Mouse (Mus musculus): ENCODE results near the gene Hadh.

Gene Hadh

DNA sequence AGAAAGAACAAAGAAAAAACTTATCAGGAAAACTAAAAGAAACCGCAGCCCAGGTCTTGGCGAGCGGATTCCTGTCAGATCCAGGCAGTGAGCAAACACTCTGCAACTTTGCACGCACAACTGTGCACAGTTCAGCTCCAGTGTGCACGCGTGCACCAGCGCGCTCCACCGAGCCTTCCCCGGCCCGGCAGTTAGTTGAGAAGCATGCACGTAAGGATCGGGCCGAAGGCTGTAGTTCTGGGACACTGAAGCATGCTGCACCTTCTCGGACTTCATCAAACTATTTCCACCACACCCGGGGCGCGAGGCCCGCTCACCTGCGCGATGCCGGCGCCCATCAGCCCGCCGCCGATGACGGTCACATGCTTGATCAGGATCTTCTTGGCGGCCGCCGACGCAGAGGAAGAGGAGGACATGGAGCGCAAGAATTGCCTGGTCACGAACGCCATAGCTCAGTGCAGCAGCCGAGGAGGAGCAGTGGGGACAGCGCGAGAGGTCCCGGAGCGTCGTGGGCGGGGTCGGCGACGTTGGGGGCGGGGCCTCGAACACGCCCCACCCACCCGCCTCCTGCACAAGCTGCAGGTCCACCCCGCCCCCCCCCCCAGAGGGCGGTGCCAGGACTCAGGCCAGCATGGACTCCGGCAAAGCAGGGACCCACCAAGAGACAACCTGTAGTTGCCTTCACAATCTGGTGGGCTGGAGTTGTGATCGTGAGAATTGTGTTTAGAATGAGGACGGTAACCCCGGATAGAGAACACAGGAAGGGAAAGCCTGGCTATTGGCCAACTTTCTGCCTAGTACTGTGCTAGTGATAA lies at the start of gene Hadh:
Gene Hadh, minus strand, starts transcription at position 543 of the 815 bp plus-strand sequence.
- in situ Hi-C loops (cut with MboI; ENCODE audit: low pct_unique_long_range_greater_than_20kb in 1 of 2, low sequenced_read_pairs in 2 of 2, unreplicated experiment in 1 of 2), result no loop called here

DNA sequence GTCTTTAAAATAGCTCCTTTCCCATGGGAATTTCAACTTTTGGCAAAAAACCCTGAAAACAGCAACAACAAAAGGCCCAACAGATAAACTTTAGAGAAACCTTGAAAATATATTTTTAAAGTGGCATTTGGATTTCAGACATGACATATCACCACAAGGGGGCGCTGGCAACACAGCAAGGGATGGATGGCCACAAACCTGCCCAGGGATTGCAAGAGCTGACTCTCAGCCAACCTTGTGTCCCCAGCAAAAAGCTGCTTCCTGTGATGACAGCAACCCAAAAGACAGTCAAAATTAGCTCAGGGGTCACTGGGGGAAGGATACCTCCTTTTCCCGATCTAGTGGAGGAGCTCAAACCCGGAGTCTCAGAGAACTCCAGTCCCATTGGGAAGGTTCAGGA lies 48.3 kb upstream of the Hadh start:
- in situ Hi-C loops (cut with MboI; ENCODE audit: low pct_unique_long_range_greater_than_20kb in 1 of 2, low sequenced_read_pairs in 2 of 2, unreplicated experiment in 1 of 2), result no loop called here

DNA sequence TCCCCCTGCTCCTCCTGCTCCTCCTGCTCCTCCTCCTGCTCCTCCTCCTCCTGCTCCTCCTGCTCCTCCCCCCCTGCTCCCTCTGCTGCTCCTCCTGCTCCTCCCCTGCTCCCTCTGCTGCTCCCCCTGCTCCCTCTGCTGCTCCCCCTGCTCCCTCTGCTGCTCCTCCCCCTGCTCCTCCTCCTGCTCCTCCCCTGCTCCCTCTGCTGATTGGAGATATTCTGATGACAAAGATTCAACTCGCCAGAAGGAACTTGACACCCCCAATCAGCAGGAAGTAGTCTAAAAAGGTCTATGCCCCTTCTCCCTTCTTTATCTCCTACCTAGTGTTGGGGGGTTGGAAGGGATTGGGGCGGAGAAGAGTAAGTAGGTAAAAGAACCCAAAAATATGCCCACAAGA lies 46.3 kb upstream of the Hadh start:
- in situ Hi-C loops (cut with MboI; ENCODE audit: low pct_unique_long_range_greater_than_20kb in 1 of 2, low sequenced_read_pairs in 2 of 2, unreplicated experiment in 1 of 2), result no loop called here

DNA sequence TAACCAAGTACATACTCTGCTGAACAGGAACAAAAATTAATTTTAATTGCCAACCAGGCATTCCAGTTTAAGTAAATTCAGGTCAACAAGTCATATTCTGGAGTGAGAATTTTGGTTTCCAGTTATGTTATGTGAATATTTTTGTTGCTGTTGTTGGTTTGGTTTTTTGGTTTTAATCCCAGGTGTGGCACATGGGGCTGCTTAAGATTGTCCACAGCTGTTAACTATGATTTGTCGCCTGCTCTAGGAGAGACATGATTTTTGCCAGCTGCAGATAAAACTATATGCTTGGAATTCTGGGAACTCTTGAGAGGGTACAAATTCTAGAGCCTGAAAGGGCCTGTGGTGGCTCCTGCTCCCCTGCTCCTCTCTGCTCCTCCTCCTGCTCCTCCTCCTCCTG lies 45.2 kb upstream of the Hadh start:
- in situ Hi-C loops (cut with MboI; ENCODE audit: low pct_unique_long_range_greater_than_20kb in 1 of 2, low sequenced_read_pairs in 2 of 2, unreplicated experiment in 1 of 2), result no loop called here

DNA sequence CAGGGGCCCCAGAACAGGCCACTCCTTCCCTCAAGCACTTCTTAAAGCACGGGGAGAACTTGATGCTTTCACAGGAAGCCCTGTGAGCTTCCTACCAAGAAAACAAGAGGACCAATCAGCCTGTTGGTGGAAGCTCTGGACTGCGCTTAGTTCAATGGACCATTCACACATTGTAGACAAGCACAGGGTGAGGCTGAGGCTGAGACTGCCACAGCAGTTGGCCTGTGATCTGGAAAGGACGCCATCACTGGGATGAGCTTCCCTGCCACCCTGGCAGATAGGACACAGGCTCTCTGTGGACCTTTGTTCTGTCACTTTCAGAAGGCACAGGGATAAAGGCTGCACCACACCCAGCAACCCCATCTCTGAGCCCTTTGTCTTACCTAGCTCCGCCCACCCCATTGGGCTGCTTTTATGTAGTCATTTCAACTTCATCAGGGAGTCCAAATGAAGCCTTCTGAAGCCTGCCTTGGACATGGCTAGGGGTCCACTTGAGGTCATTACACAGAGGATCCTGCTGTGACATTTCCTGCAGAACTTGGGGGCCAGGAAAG lies 44.1 kb upstream of the Hadh start:
- in situ Hi-C loops (cut with MboI; ENCODE audit: low pct_unique_long_range_greater_than_20kb in 1 of 2, low sequenced_read_pairs in 2 of 2, unreplicated experiment in 1 of 2), result no loop called here

DNA sequence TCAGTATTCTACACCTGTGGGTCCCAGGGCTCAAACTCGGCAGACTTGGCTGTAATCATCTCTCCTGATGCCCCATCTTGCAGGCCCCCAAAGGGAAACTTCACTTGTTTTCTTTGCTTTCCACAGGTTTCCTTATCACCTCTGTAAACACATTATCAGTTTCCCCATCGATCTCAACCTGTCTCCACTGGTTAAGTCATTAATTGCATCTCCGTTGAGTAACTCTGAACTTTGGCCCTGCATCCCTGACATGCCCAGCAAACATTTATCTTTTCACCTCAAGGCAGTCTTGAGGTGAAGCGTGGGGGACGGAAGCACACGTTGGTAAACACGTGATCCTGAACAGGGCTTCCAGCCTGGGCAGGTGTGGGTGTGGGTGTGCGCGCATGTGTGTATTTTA lies 40.4 kb upstream of the Hadh start:
- in situ Hi-C loops (cut with MboI; ENCODE audit: low pct_unique_long_range_greater_than_20kb in 1 of 2, low sequenced_read_pairs in 2 of 2, unreplicated experiment in 1 of 2), result no loop called here

DNA sequence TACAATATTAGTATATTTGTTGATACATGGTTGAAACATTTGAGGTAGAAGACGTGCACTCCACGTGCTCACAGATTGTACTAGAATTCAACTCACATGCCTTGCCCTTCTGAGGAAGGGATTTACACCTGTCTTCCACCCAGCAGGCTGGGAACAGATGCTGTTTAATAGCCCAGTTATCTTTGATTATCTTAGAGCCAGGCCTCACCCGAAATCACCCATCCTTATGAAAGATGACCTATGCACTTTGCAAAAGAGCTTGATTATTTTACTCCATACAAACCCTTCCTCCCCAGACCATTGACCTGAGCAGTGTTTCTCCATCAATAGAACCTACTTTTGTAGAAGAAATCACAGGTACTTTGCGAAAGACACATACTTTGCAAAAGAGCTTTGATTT lies 38.7 kb upstream of the Hadh start:
- in situ Hi-C loops (cut with MboI; ENCODE audit: low pct_unique_long_range_greater_than_20kb in 1 of 2, low sequenced_read_pairs in 2 of 2, unreplicated experiment in 1 of 2), result no loop called here

DNA sequence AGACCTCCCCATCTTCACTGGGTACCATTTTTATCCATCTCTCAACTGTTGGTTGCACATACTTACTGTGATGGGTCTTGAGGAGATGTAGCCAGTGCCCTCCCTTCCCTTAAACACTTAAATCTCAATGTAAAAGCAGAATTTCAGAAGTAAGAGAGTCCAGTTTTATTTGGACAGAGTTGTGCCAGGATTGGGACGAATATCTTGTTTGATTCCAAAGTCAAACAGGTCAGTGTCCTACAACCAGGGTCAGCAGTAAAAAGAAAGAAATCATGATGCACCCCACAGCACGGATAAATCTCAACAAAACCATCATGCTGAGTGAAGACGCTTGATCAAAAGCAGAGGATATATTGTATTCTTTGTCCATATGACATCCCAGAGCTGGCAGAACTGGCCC lies 35.9 kb upstream of the Hadh start:
- in situ Hi-C loops (cut with MboI; ENCODE audit: low pct_unique_long_range_greater_than_20kb in 1 of 2, low sequenced_read_pairs in 2 of 2, unreplicated experiment in 1 of 2), result no loop called here

DNA sequence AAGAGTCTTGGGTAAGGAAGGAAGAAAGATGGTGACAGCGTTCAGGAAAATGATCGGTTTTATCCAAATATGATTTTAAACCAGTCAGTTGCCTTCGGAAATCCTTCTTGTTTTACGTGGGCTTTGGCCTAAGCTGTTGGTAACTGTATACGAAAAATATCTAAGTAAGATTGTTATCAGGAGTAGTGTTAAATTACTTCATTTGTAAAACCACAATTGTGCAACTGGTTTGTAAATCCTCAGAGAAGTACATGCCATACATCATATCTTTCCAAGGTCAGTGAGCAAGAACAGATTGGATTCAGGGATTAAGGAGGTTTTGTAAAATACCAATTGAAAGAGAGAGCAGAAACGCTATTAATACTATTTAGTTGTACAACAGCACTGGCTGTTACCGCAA lies 34.4 kb upstream of the Hadh start:
- in situ Hi-C loops (cut with MboI; ENCODE audit: low pct_unique_long_range_greater_than_20kb in 1 of 2, low sequenced_read_pairs in 2 of 2, unreplicated experiment in 1 of 2), result no loop called here

DNA sequence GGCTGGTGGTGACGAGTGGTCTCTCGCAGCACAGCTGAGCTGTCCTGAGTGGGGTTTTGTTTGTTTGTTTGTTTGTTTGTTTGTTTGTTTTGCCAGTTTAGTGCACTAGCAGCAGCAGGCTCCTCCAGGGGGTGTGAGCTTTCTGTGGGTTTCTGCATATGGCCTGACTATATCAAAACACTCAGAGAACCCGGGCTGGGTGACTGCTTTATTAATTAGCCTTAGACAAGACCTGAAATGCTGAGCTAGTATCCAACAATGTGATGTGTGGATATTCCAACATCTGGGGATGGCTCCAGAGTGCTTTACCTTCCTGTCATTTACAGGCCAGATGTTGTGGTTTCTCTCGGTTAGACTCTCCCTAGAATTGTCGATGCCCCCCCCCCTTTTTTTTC lies 31.4 kb upstream of the Hadh start:
- in situ Hi-C loops (cut with MboI; ENCODE audit: low pct_unique_long_range_greater_than_20kb in 1 of 2, low sequenced_read_pairs in 2 of 2, unreplicated experiment in 1 of 2), result no loop called here

DNA sequence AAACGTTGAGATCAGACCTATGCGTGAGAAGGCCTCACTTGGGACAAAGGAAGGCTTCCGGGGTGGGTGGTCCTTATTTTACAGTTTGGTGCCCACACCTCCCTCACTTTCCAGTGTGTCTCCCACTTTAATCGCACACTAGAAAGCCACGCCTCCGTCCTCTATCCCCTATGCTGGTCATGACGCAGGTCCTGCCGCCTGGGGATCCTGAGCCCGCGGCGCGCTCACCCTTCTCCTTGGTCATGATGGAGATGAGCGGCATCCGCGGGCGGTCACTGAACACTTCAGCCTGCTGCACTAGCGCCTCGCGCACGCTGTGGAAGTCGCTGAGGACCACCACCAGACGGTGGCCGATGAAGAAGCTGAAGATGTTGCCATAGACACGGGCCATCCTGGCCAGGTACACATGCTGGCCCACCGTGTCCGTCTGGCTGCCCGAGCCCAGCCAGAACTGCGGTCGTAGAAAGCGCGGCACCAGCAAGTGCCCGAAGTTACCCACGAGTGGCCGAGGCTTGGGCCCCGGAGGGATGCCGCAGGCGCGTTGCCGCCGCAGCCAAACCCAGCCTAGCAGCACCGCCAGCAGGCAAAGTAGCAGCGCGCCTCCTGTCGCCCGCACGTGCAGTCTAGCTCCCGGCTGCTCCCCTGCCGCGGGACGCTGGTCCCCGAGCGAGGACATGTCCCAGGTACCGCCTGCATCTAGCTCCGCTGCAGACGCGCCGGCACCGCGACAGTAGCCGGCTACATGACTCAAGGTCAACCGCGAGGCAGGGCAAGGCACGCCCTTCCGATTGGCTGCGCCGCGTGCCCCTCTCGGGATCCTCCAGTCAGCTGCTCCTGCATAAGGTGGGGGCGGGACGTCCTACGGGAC lies 30.8 kb upstream of the Hadh start, which contains the start of gene Cyp2u1:
Gene Cyp2u1, minus strand, starts transcription at position 776 of the 868 bp plus-strand sequence.
- in situ Hi-C loops (cut with MboI; ENCODE audit: low pct_unique_long_range_greater_than_20kb in 1 of 2, low sequenced_read_pairs in 2 of 2, unreplicated experiment in 1 of 2), result no loop called here

DNA sequence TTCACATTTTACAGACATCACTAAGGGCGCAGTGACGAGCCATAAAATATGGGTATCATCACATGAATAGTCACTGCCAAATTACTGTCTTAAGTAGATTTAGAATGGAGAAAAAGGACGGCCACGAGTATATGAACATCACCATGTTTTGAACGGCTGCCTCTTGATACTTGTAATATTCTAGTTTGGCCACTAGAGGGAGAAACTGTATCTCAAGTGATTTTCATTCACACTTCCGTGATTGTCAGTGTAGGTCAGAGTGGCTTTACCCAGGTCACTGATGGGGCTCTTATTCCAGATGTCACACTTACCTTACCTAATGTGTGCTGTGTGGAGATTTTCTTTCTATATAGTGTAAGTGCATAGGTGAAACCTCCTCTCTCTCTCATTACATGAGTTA lies 28.0 kb upstream of the Hadh start:
- in situ Hi-C loops (cut with MboI; ENCODE audit: low pct_unique_long_range_greater_than_20kb in 1 of 2, low sequenced_read_pairs in 2 of 2, unreplicated experiment in 1 of 2), result no loop called here

DNA sequence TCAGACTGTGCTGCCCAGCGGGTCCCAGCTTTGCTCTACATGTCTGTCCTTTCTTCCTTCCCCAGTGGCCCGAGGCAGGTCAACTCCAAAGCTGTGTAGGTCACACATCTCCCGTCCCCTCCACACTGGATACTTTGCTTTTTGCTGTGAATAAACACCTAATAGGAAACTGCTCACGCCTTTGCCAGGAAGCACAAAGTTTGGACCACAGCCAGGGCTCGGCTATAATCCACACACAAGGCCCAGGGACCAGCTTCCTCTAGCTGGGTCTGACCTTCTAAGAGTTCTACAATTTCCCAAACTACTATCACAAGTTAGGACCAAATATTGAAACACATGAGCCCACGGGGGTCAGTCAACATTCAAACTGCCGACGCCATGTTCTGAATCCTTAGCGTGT lies 27.2 kb upstream of the Hadh start:
- in situ Hi-C loops (cut with MboI; ENCODE audit: low pct_unique_long_range_greater_than_20kb in 1 of 2, low sequenced_read_pairs in 2 of 2, unreplicated experiment in 1 of 2), result no loop called here

DNA sequence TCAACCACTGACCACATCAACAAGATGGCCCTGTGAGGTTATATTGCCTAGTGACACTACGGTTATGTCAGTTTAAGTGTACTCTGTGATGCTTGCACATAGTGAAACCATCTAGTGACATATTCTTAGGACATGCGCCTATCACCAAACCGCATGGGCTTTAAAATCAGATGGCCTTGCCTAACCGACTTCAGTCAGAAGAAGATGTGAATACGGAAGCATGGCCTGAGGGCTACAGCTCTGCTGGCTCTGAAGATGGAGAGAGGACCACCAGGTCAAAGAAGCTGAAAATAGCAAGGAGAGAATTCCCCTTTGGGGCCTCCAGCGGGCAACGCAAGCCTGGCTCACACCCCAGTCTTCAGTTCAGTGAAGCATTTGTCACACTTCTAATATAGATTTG lies 25.0 kb upstream of the Hadh start:
- in situ Hi-C loops (cut with MboI; ENCODE audit: low pct_unique_long_range_greater_than_20kb in 1 of 2, low sequenced_read_pairs in 2 of 2, unreplicated experiment in 1 of 2), result no loop called here

DNA sequence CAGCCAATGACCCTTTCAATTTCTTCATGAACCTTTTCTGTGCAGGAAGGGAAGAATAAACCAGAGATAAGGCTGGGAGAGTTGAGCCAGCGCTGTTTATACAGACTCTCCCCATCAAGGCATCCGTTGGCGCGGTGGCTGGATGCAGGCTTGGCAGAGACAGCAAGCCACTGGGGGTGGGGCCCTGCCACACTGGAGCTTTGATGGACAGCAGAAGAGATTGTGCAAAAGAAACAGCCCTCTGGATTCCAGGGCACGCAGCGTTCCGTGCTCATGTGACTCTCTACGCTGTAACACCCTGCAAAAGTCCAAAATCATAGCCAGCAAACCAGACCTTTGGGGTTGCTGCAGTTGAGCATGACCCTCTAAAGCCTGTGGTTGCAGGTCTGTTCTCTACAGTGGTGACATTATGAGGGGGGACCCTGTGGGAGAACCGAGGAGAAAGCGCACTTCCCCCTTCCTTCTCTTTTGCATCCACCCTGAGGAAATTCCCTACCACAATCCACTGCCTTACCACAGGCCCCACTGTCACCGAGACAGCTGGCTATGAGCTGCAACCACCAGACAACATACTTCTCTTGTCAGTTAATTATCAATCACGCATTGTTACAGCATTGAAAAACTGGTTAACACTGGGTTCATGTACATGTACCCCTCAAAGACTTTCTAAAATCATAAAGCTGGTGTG lies 23.8 kb upstream of the Hadh start:
- in situ Hi-C loops (cut with MboI; ENCODE audit: low pct_unique_long_range_greater_than_20kb in 1 of 2, low sequenced_read_pairs in 2 of 2, unreplicated experiment in 1 of 2), result no loop called here

DNA sequence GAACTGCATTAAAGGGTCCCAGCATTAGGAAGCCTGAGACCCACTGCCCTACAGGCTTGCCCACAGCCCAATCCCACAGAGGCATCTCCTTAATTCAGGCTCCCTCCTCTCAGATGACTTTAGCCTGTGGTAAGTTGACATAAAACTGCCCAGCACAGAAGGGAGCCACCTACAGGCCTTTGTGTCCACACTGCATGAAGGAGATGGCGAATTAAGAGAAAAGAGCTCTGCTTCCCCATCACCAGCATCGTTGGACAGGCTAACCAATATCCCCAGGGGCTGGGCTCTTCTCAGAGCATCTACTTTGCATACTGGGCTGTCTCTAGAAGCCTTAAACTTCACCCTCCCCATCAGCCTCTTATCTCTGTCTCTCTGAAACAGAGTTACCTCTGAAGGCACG lies 22.6 kb upstream of the Hadh start:
- in situ Hi-C loops (cut with MboI; ENCODE audit: low pct_unique_long_range_greater_than_20kb in 1 of 2, low sequenced_read_pairs in 2 of 2, unreplicated experiment in 1 of 2), result no loop called here

DNA sequence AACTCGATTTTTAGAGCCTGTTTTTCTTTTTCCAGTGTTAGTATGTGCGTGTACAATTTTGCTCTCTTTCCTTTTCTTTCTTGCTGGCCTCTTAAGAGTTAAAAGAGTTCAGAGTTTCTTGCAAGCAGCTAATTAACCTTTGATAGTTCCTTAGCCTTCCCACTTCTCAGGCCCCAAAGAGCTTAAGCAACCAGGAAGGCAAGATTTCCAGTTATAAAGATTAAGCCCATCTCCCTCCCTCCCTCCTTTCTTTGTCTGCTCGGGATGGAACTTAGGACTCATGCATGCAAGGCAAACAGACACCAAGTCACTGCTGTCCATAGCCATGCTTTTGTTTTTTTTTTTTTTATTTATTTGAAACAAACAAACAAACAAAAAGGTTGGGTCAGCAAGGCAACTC lies 21.1 kb upstream of the Hadh start:
- in situ Hi-C loops (cut with MboI; ENCODE audit: low pct_unique_long_range_greater_than_20kb in 1 of 2, low sequenced_read_pairs in 2 of 2, unreplicated experiment in 1 of 2), result no loop called here

DNA sequence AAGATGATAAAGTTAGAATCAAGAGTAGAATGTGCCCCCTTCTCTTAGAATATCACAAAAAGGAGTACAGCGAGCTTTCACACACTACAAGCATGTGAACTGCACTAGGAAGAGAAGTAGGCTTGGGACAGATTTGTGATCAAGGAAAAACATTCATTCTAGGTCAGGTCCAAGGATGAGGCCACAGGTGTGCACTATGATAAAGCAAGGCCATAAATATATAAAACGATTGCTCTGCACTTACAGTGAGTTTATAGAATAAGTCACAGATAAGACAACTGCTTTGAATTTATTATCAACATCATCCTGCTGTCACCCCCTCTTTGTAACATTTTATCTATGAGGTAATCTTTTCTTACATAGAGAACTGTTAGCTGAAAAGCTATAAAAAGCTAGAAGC lies 20.4 kb upstream of the Hadh start:
- in situ Hi-C loops (cut with MboI; ENCODE audit: low pct_unique_long_range_greater_than_20kb in 1 of 2, low sequenced_read_pairs in 2 of 2, unreplicated experiment in 1 of 2), result no loop called here

DNA sequence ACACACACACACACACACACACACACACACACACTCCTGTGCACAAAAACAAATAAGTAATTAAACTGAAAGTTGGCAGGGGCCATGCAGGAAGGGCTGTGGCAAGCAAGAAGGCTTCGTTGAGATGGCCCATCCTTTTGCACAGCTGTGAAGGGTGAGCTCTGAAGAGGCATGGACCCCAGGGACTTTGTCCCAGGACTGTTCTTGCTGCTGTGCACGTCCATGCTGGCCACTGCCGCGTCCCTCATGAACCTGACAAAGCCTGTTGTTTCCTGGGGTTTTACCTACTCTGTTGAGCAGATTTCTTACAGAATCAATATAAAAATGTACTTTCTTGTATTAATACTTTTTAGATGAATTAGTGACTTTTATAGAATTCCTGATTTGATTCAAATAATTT lies 20.0 kb upstream of the Hadh start:
- in situ Hi-C loops (cut with MboI; ENCODE audit: low pct_unique_long_range_greater_than_20kb in 1 of 2, low sequenced_read_pairs in 2 of 2, unreplicated experiment in 1 of 2), result no loop called here
